Mouse (Mus musculus) cerebellum, adult 11-12 months (tissue): ENCODE results near the gene Htr5b.

Experiments used
- DNase-seq: peaks from one replicate; pipeline ENCODE4 v3.0.0; 2022

Gene Htr5b

DNA sequence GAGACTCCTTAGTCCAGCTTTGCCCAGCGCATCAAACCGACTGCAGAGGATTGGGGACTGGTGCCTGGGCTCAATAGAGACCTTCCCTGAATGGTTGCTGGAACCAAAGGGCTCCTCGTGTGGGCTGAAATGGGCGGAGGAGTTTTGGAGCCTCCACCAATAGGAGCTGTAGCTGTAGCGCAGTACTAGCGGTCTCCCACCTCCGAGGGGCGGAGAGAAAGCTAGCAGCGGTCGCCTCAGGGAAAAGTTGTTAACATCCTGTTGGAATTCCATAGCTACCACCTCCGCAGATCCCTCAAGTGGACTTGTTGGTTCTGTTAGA lies at the start of gene Htr5b:
Htr5b (minus strand) TSS at position 67 of the 322 bp plus-strand sequence.
- DNase-seq = no peak

DNA sequence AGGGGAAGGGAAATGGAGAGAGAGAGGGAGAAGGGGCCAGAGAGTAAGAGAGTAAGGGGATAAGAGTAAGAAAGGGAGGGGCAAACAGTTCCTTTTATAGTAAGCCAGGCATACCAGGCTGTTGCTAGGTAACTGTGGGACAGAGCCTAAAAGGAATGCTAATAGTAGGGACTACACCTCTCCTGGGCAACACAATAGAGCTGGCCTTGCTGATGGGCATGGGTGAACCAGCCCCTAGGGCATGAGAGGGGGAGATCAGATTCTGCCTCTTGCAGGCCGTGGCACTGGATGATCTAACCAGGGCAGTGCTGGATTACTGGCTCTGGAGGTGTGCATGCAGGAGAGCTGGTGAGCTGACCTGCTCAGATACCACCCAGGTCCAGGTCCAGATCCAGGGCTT lies 49.2 kb upstream of the Htr5b start:
- DNase-seq = no peak

DNA sequence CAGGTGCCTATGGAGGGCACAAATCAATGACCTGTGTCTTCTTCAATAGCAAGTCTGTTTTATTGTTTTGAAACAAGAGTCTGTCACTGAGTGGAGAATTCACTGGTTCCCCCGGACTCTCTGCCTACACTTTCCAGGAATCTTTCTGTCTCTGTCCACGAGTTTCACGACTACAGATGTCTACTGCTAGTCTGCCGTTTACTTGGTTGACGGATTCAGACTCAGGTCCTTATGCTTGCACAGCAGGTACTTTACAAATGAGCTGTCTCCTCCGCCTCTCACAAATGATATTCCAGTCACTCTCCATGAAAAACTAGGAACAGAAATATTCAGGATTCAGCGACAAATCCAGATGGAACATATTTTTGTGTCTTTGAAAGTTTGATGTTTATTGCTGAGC lies 42.3 kb upstream of the Htr5b start:
- no peak for DNase-seq

DNA sequence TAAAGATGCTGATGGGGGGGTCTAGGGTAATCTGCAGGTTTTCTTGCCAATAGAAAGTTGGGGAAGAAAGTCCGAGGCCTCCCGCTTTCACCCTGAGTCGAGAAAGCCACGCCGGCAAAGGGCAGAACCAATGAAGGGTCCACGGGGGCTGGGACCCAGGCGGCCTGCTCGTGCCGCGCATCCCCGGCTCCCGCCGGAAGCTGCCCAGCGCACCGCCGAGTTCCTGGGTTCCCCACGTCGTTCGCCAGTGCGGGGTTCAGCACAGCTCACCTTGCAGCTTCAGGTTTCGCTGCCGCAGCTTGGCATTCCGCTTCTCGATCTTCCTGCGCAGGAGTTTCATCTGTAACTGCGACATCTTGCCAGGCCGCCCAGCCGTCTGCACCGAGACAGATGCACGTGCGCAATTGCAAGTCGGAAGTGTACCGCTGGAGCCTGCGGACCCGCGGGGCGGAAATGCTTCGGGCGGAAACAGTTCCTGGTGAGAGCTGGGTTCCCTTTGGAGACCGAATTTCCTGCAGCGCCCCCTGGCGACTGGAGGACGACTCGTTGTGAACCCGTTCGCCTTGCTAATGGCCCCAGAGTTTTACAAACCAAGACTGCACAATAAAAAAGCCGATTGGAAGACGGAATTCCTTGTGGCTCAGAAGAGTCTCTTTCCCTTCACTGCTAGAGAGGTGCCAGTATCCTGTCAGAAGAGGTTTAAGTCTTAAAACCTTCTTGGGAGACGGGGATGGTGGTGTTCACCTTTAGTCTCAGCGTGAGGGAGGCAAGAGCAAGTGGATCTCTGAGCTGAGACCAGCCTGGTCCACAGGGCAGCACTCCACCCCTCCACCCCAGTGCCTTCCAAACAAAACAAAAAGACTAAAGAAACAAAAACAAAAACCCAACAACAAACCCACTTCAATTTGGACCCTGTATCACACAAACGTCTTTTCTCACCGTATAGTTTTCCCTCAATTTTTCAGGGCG lies 39.5 kb upstream of the Htr5b start, which contains the start of gene Ddx18:
Ddx18 (minus strand) TSS at position 469 of the 969 bp plus-strand sequence.
- peak; percentile 92 for DNase-seq

DNA sequence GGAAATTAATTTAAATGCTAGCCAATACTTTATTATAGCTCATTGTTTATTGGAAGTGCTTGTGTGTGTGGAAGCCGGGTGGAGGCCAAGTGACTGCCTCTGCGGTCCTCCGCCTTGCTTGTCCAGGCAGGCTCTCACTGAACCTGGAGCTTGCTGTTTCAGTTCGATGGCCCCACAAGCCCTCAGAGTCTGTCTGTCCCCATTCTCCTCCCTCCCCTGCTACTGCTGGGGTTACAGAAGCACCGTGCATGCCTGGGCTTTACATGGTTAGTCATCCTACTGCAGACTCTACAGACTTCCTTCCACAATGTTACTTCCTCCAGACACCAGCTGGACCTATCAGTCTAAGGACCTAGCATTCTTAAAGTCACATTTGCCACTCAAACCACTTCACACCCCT lies 29.6 kb upstream of the Htr5b start:
- no peak for DNase-seq

DNA sequence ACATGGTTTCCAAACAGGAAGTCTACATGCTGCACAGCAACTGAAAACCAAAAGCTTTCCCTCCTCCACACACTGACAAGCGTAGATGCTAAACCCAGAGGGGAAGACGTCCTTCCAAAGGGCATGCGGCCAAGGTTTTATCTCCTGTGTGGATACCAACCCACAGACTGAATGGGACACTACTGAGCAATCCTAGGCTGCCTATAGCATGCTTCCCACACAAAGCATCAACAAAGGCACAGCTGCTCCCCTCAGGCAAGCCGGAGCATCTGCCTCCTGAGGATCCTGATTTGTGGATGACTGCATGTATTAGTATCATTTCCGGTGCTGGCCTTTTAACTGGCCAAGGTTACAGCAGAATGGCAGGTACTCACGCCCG lies 23.2 kb upstream of the Htr5b start:
- no peak for DNase-seq

DNA sequence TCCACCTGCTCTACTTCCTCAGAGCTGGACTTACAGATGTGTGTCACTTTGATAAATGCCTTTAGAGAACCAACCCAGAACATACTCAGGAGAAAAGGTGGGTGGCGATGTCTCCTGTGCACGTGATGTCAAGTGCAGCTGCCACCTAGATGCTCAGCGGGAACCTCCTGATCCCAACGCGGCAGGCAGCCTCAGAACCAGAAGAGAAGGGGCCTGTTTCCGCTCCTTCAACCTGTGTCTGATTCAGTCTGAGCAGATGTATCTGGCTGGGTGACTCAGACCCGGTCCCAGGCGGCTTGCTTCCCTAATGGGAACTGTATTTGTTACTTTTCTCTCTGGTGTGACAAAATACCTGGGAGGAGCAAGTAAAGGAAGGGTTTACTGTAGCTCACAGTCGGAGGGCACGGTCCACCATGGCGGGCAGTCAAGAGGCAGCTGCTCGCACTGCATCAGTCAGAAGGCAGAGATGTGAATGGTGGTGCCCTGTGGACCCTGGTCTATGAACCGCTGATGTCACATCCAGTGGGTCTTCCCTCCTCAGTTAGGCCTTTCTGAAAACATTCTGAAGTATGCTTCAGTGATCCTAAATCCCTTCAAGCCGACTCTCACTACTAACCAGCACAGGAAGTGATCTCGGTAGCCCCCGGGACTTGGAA lies 22.7 kb upstream of the Htr5b start:
- no peak for DNase-seq

DNA sequence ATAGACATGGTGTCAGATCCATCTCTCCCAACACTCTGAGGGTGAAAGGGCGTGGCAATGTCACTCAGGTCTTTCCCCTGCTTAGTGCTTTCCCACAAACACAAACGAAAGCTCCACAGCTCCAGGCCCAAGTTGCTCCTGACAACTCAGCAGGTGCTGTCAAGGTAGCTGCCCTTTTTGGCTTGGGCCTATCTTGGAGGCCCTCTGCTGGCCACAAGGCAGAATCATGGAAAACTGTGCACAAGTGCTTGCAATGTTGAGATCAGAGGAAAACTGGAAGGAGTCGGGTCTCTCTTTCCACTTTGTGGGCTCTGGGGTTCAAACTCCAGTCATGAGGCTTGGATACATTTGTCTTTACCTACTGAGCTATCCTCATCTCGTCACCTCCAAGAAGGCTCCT lies 21.2 kb upstream of the Htr5b start:
- no peak for DNase-seq

DNA sequence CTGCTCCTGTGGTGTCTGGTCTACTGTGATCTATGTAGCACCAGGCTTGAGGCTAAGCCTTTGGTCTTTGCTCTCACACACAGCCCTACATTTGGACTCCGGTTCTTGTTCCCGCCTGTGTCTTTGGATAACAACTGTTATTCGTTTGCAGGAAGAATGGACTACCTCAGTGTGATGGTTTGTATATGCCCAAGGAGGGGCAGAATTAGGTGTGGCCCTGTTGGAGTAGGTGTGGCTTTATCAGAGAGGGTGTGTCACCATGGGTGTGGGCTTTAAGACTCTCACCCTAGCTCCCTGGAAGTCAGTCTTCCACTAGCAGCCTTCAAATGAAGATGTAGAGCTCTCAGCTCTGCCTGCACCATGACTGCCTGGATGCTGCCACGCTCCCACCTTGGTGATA lies 20.4 kb upstream of the Htr5b start:
- DNase-seq = no peak

DNA sequence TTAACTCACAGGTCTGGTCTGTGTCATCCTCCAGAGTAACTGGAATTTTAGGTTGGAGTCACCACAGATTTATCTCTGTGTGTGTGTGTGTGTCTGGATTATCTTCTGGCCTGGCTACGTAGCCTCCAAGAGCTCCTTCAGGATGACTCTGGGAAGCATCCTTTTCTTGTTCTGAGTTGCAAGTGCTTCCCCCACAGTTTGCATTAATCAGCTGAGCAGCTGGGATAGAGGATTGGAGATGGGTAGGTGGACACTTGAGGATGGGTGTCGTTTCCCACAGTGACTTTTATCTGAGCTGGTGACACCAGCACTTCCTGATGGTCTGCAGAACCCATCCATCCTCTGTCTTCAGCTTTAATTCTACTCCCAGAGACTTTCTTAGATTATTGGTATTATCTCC lies 18.6 kb upstream of the Htr5b start:
- no peak for DNase-seq

DNA sequence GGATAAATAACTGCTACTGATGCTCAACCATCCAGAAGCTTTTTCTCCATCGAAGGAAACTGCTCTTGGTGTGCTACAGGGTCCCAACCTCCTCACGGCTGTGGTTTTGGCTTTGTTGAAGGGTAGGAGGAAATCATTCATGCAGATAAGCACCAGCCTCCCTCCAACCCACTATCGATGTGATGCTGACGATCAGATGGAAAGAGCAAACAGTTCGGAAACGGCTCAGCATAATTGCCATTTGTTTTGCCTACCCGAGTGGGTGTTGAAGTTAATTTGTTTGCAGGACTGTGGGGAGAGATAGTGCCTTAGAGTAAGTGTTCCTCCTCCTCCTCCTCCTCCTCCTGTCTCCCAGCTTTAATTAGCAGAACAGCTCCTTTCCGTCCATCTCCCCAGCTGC lies 12.1 kb upstream of the Htr5b start:
- DNase-seq = no peak

DNA sequence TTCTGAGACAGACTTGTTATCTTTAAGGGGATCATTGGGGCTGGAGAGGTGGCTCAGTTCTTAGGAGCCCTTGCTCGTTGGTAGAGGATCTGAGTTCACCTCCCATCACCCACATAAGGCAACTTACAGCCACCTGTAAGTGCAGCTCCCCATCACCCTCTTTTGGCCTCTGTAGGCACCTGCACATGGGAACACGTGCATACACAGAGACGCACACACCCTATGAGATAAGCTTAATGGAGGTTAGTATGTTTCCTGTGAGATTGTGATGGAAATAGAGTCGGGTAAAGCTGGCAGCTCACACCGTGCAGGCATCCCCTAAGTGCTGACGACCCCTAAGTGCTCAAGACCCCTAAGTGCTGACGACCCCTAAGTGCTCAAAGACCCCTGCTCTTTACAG lies 3.2 kb upstream of the Htr5b start:
- no peak for DNase-seq

DNA sequence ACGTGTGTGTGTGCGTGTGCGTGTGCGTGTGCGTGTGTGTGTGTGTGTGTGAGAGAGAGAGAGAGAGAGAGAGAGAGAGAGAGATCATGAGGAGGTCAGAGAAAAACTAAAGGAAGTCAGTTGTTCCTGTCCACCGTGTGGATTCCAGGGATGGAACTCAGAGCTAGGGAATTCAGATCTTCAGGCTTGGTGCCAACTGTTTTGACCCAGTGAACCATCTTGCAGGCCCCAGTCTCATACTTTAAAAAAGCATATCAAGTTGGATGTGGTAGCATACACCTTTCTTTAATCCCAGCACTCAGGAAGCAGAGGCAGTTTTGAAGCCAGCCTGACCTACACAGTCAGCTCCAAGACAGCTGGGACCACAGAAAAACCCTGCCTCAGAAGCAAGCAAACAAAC lies 1.0 kb upstream of the Htr5b start:
- DNase-seq = no peak

DNA sequence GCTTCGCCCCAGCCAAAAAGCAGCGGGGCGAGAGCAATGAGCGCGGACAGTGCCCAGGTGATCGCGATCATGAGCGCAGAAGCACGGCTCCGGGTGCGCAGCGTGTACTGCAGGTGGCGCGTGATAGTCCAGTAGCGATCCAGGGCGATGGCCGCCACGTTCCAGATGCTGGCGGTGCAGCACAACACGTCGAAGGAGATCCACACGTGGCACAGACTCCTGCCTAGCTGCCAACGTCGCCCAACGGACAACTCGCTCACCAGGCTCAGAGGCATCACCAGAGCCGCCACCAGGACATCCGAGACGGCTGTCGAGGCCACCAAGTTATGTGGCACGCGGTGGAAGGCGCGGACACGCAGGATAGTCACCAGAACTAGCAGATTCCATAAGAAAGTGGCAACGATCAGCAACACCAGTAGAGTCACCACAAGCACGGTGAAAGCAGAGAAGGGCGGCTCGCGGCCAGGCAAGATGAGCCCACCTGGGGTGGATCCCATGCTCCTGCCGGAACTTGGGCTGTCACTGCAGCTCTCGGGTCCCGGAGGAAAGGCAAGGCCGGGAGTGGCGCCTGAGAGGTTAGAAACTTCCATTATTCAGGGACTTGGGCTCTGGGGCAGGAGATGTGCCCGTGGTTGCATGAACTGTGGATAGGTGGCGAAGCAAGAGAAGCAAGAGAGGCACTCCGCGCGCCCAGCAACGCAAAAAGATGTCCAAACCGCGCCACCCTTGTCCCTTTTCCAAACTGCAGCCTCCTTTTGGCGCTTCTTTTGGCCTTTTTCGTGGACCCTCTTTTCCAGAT lies 466 bp downstream of the Htr5b start:
- no peak for DNase-seq

DNA sequence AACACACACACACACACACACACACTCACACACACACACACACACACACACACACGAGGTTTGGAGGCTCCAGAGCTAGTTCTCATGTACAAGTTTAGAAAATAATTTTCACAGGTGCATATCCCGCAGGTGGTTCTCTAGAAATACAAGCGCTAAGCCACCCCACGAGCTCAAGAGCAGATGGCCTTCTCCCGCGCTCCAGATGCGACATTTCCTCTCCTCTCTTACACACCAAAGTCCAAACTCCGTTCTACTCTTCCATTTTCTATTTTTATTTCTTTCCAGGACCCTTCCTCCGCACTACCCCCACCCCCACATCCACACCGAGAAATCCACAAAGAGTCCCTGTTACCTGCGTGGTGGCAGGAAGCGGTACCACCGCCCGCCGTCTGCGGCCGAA lies 1.2 kb downstream of the Htr5b start:
- DNase-seq = no peak

DNA sequence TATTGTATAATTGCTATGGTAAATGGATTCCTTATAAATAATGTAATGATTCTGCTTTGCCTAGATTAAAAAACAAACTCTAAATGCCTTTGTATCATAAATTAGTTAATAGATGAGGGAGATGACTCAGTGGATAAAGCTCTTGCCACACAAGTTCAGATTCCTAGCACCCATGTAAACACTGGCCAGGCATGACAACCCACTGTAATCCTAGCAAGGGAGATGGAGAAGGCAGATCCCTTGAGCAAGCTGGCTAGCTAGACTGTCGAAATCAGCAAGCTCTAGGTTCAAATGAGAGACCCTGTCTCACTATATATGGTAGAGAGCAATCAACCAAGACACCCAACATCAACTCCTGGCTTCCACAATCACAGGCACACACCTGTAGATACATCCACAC lies 9.7 kb downstream of the Htr5b start:
- DNase-seq = no peak

DNA sequence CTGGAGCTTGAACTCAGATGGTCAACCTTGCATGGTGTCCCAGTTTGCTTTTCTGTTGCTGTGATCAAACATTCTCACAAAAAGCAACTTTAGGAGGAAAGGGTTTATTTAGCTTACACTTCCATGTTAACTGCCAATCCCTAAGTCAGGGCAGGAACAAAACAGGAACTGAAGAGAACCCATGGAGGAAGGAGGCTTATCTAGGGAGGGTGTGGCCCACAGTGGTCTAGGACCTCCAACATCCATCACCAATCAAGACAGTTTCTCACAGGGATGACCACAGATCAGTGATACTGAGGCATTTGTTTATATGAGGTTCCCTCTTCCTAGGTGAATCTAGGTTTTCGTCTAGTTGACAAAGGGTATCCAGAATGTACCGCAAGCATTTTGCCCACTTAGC lies 16.3 kb downstream of the Htr5b start:
- DNase-seq = no peak

DNA sequence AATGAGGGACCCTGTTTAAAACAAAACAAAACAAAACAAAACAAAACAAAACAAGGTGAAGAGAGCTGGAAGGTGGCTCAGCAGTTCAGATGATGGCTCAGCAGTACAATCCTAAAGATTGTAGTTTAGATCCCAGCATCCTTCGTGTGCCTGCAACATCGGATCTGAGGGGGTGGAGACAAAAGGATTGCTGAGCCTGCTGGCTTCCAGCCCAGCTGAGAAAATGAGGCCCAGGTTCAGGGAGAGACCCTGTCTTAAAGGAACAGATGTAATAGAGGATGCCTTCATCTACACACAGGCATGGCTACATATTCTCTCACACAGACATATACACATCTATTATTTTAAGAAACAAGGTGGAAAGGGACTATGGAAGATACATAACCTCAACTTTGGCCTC lies 17.1 kb downstream of the Htr5b start:
- no peak for DNase-seq

DNA sequence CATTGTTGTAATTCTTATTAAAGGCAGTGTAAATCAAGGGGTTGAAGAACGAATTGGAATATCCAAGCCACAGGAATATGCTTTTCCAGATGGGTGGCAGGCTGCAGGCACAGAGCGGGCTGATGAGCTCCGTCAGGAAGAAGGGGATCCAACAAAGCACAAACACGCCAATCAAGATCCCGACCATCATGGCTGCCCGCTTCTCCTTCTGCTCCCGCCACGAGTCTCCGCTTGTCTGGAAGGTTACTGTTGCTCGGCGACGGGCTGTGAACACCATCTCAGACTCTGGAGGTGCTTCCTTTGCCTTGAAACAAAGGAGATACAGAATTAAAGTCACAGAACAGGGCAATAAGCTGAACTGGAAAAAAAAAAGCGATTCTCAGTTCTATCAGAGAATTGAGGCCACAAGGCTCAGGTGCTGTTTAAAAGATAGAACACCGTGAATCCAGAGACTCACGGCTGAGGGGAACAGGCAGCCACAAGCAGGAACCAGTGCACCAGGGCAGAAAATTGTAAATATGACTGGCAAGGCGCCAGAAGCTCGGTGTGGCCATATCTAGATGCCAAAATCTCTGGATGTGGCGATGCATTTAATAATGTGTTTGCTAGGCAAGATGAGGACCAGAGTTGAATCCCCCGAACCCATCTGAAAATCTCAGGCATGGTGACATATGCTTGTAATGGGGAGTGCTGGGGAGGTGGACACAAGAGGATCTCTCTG lies 17.7 kb downstream of the Htr5b start:
- DNase-seq = peak; percentile 16

DNA sequence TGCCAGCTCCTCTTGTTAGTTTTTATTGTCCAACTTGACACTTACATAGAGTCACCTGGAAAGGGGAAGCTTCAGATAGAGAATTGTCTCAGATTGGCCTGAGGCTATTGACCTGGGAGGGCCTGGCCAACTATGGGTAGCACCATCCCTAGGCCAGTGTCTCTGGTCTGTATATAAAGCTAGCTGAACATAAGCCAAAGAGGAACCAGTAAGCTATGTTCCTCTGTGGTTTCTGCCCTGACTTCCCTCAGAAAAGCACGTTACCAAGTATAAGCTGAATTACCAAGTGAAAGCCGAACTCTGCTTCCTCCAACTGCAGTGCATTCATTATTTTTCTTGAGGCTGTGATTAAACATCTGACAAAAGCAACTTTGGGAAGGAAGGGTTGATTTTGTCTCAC lies 19.5 kb downstream of the Htr5b start:
- no peak for DNase-seq

DNA sequence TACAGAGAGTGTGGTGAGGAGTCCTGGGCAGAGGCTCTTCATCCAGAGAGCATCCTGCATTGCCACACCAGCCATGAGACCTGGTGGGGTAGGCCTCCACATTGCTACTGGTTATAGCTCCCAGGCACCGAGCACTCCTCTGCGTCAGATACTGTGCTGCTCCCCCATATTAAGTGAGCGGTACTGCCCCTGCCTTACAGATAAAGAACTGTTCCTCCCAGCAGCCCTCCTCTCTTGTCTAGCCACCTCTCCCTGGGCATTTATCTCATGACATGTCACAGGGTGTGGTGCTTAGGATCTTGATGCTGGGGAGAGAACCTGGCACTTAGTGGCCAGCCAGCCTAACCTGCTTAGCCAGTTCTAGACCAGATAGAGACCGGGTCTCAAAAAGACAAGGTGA lies 31.2 kb downstream of the Htr5b start:
- no peak for DNase-seq

DNA sequence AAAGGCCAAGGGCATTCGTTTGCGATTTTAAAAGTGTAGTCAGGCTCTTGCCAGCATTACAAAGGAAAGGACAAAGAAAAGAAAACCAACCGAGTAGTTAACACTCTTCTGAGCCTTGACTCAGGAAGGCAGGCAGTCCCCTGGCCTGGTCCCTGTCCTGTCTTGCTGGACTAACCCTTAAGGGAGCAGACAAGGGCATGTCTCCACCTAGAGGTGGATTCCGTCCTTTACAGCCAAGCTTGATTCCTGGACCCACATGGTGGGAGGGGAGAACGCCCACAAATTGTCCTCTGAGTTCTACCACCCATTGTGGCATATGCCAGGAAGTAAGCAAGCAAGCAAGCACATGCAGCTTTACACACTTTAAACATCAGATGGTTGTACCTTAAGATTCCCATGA lies 38.0 kb downstream of the Htr5b start:
- no peak for DNase-seq

DNA sequence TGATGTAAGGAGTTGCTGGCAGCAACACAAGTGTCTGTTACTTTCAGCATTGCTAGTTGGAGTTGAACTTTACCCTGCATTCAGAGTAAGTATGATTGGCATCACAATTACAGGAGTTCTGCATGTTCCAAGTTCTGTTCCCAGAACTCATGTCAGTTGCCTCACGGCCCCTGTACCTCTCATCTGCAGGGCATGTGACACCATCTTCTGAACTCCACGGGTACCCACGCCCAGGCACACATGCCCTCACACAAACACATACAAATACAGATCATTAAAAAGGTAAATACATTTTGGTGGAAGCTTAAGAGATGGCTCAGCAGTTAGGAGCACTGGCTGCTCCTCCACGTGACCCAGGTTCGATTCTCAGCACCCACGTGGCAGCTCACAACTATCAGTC lies 41.5 kb downstream of the Htr5b start:
- no peak for DNase-seq
